In the genomic region with DNA sequence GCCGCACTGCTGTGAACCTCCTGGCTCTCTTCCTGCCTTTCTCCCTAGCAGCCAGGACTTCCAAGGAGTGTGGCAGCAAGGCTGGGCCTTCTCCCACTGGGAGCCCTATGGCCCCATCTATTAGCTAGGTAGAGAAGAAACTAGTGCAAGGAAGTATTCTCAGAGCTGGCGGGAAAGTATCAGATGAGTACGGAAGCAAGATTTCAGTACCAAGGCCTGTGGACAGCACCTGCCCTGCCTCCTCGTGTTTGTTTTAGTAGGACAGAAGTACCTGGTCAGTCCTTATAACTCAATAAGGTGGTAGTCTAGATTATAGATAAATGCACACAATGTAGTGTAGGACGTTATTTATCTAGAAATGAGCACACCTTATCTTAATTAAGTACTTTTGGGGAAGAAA, we compare ENCODE assay signal across 12 mouse cellular contexts.
DNase-seq lines count a peak whose midpoint lies in the region; ATAC-seq and TF ChIP-seq lines count a peak whose summit lies in the region.
"Had no signal": no experiment of that assay in that cellular context is flagged by ENCODE, and none has a peak within 500 bp of the region (broad histone marks: within the 10 kb centered on the region; RNA-seq: fewer than 3 reads in every experiment).

No protein-coding gene starts in this region.

- no peak overlapping the region for H3K4me3 ChIP-seq in forebrain, embryonic 10.5 days
- no peak overlapping the region for H3K4me3 ChIP-seq in forebrain, embryonic 16.5 days (replicated peaks; ENCODE audit: low read length)
- H3K4me3 ChIP-seq in lung, embryonic 14.5 days (ENCODE audit: low read depth, low read length) = no peak overlapping the region
- H3K4me3 ChIP-seq in embryonic facial prominence, embryonic 11.5 days (ENCODE audit: low read depth, low read length) = no peak overlapping the region
- H3K4me3 ChIP-seq in stomach, postnatal 0 days (ENCODE audit: low read depth, low read length) = no peak overlapping the region
- H3K4me3 ChIP-seq in midbrain, embryonic 10.5 days = no peak overlapping the region
- H3K4me3 ChIP-seq: neural tube, embryonic 13.5 days had no signal

- TF ChIP-seq EP300 in stomach, postnatal 0 days (optimal IDR thresholded peaks at IDR 0.05) = no peak

- H3K27ac ChIP-seq in forebrain, embryonic 10.5 days = no peak overlapping the region
- H3K27ac ChIP-seq in forebrain, embryonic 16.5 days (ENCODE audit: low read length) = no peak overlapping the region
- H3K27ac ChIP-seq in lung, embryonic 14.5 days (ENCODE audit: low read depth) = no peak overlapping the region
- H3K27ac ChIP-seq in embryonic facial prominence, embryonic 11.5 days (replicated peaks; ENCODE audit: low read depth, low read length) = no peak overlapping the region
- no peak overlapping the region for H3K27ac ChIP-seq in stomach, postnatal 0 days (replicated peaks)
- no peak overlapping the region for H3K27ac ChIP-seq in midbrain, embryonic 10.5 days (replicated peaks)
- H3K27ac ChIP-seq: neural tube, embryonic 13.5 days had no signal

- no peaks in the 10 kb centered on the region for H3K36me3 ChIP-seq in forebrain, embryonic 10.5 days (replicated peaks)
- no peaks in the 10 kb centered on the region for H3K36me3 ChIP-seq in forebrain, embryonic 16.5 days (ENCODE audit: control insufficient read depth, insufficient read depth)
- no peaks in the 10 kb centered on the region for H3K36me3 ChIP-seq in lung, embryonic 14.5 days (ENCODE audit: insufficient read depth)
- no peaks in the 10 kb centered on the region for H3K36me3 ChIP-seq in embryonic facial prominence, embryonic 11.5 days (replicated peaks; ENCODE audit: control insufficient read depth, insufficient read depth, low read depth, low read length)
- H3K36me3 ChIP-seq in stomach, postnatal 0 days (ENCODE audit: control insufficient read depth, insufficient read depth, low read length) = no peaks in the 10 kb centered on the region
- no peaks in the 10 kb centered on the region for H3K36me3 ChIP-seq in midbrain, embryonic 10.5 days
- H3K36me3 ChIP-seq: neural tube, embryonic 13.5 days had no signal

- no peak for TF ChIP-seq CTCF in lung, embryonic 14.5 days (IDR thresholded peaks at IDR 0.05; ENCODE audit: low read depth)
- TF ChIP-seq CTCF in stomach, postnatal 0 days (IDR thresholded peaks at IDR 0.05; ENCODE audit: low read depth) = no peak

- peak; percentile 20 for DNase-seq in forebrain, embryonic 10.5 days (ENCODE audit: extremely low spot score, low spot score)
- DNase-seq in lung, embryonic 14.5 days = peak; percentile 60
- DNase-seq in lung, postnatal 25 days (ENCODE audit: low spot score) = no peak
- DNase-seq in embryonic facial prominence, embryonic 11.5 days (ENCODE audit: low spot score) = peak; percentile 68
- peak; percentile 16 for DNase-seq in stomach, postnatal 0 days (ENCODE audit: low spot score)
- DNase-seq in frontal cortex, postnatal 36 days (ENCODE audit: low spot score in 2 of 2) = no peak
- DNase-seq in midbrain, embryonic 10.5 days (ENCODE audit: low spot score) = no peak
- DNase-seq: liver; lung, adult 2 months had no signal

- peaks cover 18% of the 10 kb centered on the region for H3K4me1 ChIP-seq in forebrain, embryonic 10.5 days
- H3K4me1 ChIP-seq in forebrain, embryonic 16.5 days (replicated peaks; ENCODE audit: control insufficient read depth, insufficient read depth, low read length) = 0 out of 2 replicates have a peak, but pooled peaks cover 8% of the 10 kb centered on the region
- H3K4me1 ChIP-seq in lung, embryonic 14.5 days (ENCODE audit: insufficient read depth) = no peaks in the 10 kb centered on the region
- no peaks in the 10 kb centered on the region for H3K4me1 ChIP-seq in embryonic facial prominence, embryonic 11.5 days (ENCODE audit: control insufficient read depth, insufficient read depth, low read length)
- no peaks in the 10 kb centered on the region for H3K4me1 ChIP-seq in stomach, postnatal 0 days (replicated peaks; ENCODE audit: control insufficient read depth, insufficient read depth)
- H3K4me1 ChIP-seq in midbrain, embryonic 10.5 days = peaks cover 6% of the 10 kb centered on the region

- no peak for ATAC-seq in forebrain, embryonic 16.5 days
- no peak for ATAC-seq in lung, embryonic 14.5 days (ENCODE audit: insufficient read depth)
- no peak for ATAC-seq in embryonic facial prominence, embryonic 11.5 days (replicated peaks; ENCODE audit: insufficient number of reproducible peaks, low FRiP score, low TSS enrichment, low read depth)
- ATAC-seq in stomach, postnatal 0 days (ENCODE audit: low FRiP score, low TSS enrichment) = no peak
- ATAC-seq: hindbrain, embryonic 16.5 days had no signal

- H3K9me3 ChIP-seq in forebrain, embryonic 10.5 days = no peaks in the 10 kb centered on the region
- H3K9me3 ChIP-seq in forebrain, embryonic 16.5 days (ENCODE audit: control insufficient read depth, low read length) = no peaks in the 10 kb centered on the region
- H3K9me3 ChIP-seq in lung, embryonic 14.5 days (ENCODE audit: low read depth, low read length) = no peaks in the 10 kb centered on the region
- H3K9me3 ChIP-seq in embryonic facial prominence, embryonic 11.5 days (replicated peaks; ENCODE audit: control insufficient read depth, low read length) = no peaks in the 10 kb centered on the region
- no peaks in the 10 kb centered on the region for H3K9me3 ChIP-seq in stomach, postnatal 0 days (ENCODE audit: control insufficient read depth, low read length)
- H3K9me3 ChIP-seq in midbrain, embryonic 10.5 days (replicated peaks) = no peaks in the 10 kb centered on the region
- H3K9me3 ChIP-seq: neural tube, embryonic 13.5 days had no signal

- no peaks in the 10 kb centered on the region for H3K27me3 ChIP-seq in forebrain, embryonic 10.5 days (ENCODE audit: poor library complexity, severe bottlenecking)
- H3K27me3 ChIP-seq in forebrain, embryonic 16.5 days (replicated peaks; ENCODE audit: control insufficient read depth, insufficient read depth, low read length) = no peaks in the 10 kb centered on the region
- no peaks in the 10 kb centered on the region for H3K27me3 ChIP-seq in lung, embryonic 14.5 days (ENCODE audit: insufficient read depth, low read length)
- no peaks in the 10 kb centered on the region for H3K27me3 ChIP-seq in embryonic facial prominence, embryonic 11.5 days (ENCODE audit: control insufficient read depth, insufficient read depth, low read length)
- H3K27me3 ChIP-seq in stomach, postnatal 0 days (ENCODE audit: control insufficient read depth, insufficient read depth, low read length) = no peaks in the 10 kb centered on the region
- H3K27me3 ChIP-seq in midbrain, embryonic 10.5 days (ENCODE audit: low read depth, poor library complexity, severe bottlenecking) = no peaks in the 10 kb centered on the region
- H3K27me3 ChIP-seq: neural tube, embryonic 13.5 days had no signal

- no peak overlapping the region for H3K4me2 ChIP-seq in forebrain, embryonic 16.5 days (ENCODE audit: low read length)
- no peak overlapping the region for H3K4me2 ChIP-seq in lung, embryonic 14.5 days
- no peak overlapping the region for H3K4me2 ChIP-seq in embryonic facial prominence, embryonic 11.5 days (ENCODE audit: low read depth, low read length)
- H3K4me2 ChIP-seq in stomach, postnatal 0 days (replicated peaks; ENCODE audit: low read depth) = no peak overlapping the region
- H3K4me2 ChIP-seq: neural tube, embryonic 13.5 days had no signal

- no peak overlapping the region for H3K9ac ChIP-seq in forebrain, embryonic 16.5 days (replicated peaks; ENCODE audit: low read depth, low read length)
- no peak overlapping the region for H3K9ac ChIP-seq in lung, embryonic 14.5 days
- H3K9ac ChIP-seq in embryonic facial prominence, embryonic 11.5 days (replicated peaks; ENCODE audit: low read length) = no peak overlapping the region
- H3K9ac ChIP-seq in stomach, postnatal 0 days (ENCODE audit: low read length) = no peak overlapping the region
- H3K9ac ChIP-seq: neural tube, embryonic 13.5 days had no signal

- WGBS in forebrain, embryonic 10.5 days = 59% methylated on average over 5 of the region's 5 CpGs
- WGBS in forebrain, embryonic 16.5 days = 55% methylated on average over 5 of the region's 5 CpGs
- 44% methylated on average over 5 of the region's 5 CpGs for WGBS in lung, embryonic 14.5 days
- WGBS in embryonic facial prominence, embryonic 11.5 days = 50% methylated on average over 5 of the region's 5 CpGs
- WGBS in stomach, postnatal 0 days = 48% methylated on average over 5 of the region's 5 CpGs
- 58% methylated on average over 5 of the region's 5 CpGs for WGBS in midbrain, embryonic 10.5 days

Comparison
In these comparisons a context has a peak if more than half of its experiments do, and no peak if none do; other contexts are left out.
1. DNase-seq: peak in forebrain, embryonic 10.5 days (single experiment), lung, embryonic 14.5 days (single experiment), embryonic facial prominence, embryonic 11.5 days (single experiment) and stomach, postnatal 0 days (single experiment); none in lung, postnatal 25 days (single experiment), frontal cortex, postnatal 36 days (0 of 2) and midbrain, embryonic 10.5 days (single experiment).